Mouse (Mus musculus): ENCODE measurements around the gene Wbp2.

Wbp2 gene

GRCm38 (mm10) chr11:116030088-116030897 is 56.5 kb downstream of the Wbp2 start, which contains the start of gene Unk:
Unk (plus strand) TSS chr11:116030322.
- peak; percentile 99 for DNase-seq (ENCODE audit: low read depth)

DNA sequence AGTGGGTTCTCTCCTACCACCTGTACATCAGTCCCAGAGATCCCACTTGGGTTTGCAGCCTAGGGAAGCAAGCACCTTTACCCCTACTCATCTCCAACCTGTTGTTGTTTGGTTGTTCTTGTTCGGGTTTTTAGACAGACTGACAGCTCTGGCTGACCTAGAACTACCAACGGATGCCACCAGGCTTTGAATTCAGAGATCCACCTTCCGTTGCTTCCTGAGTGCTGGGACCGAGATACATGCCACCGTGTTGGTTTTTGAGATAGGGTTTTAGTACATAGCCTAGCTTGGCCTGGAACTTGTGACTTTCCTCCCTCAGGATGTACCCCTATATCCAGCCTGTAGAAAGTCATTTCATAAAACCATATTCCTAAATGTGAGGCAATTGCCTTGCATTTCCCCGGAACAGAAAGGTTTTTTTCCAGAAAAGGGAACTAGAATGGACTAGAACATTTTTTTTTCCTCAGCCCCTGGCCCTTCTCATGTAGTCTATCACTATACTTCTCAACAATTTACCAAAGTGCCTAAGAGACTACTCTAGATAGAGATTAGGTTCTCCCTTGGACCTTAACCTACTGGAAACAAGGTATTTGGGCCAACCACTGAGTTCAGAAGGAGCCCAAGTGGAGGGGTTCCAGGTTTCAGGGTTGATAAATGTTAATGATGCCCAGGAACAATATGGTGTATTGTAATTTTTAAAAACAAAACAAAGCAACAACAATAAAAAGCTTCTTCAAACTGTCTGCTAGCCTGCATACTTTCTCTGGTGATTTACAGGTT is 57.5 kb downstream of the Wbp2 start:
- DNase-seq (ENCODE audit: low read depth) = no peak
